Mouse (Mus musculus) T-cell, adult 2 months (primary cell): ENCODE measurements around the gene Olfr1324.
"Not testable (repeated sequence)": the region's sequence is repeated elsewhere in the genome, so short reads cannot be mapped to it uniquely, and the experiment has no call there.

Experiments used
- DNase-seq: peaks from one replicate; pipeline ENCODE4 v3.0.0; 2022; ENCODE audit warnings: low spot score

Olfr1324 gene

DNA sequence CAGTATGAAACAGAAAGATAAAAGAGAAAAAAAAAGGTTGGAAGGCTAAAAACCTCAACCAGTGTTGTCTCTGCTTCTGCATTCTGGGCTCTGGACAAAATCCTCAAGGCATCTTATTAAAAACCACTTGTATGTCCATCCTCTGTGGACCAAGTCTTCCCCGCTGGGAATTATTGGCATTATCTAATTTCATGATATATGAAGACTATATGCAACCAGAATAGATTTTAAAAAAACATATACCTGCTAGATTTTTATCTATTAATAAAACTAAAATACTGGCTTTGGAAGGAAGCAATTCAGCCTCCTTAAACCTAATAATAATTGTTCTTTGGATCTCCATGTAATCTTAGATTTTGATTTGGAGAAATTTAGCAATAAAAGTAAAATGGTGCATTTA lies at the start of gene Olfr1324:
Olfr1324 (minus strand) TSS at position 101 of the 400 bp plus-strand sequence.
- no peak for DNase-seq

DNA sequence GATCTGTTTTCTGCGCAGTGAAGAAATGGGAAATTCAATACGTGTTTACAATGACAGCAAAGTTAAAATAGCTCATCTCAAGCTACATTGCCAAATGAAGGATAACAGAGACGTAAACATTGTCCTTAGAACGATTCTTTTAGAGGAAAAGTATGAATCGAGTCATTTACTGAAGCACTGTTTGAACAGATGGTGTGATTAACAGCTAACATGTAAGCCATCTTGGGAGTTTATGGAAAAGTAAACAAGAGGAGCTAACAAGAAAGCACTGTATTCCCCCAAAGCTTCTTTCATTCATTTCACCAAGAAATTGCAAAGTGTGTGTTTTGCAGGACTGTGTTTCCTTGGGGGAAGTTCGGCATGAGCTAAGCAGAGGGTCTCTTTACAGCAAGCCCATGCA lies 42.0 kb upstream of the Olfr1324 start:
- not testable (repeated sequence) for DNase-seq

DNA sequence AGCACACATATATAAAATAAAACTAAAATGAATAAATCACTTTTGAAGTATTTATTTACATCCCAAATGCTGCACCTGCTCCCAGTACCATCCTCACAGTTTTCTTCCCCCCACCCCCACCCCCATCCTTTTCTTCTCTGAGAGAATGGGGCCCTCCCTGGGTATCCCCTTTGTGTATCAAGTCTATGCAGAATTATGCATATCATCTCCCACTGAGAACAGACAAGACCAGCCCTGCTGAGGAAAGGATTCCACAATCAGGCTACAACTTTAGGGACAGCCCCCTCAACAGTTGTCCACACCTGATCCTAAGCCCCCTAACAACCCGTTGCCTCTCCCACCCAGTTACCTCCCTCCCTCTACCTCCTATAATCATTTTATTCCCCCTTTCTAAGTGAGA lies 27.8 kb upstream of the Olfr1324 start:
- DNase-seq = no peak

DNA sequence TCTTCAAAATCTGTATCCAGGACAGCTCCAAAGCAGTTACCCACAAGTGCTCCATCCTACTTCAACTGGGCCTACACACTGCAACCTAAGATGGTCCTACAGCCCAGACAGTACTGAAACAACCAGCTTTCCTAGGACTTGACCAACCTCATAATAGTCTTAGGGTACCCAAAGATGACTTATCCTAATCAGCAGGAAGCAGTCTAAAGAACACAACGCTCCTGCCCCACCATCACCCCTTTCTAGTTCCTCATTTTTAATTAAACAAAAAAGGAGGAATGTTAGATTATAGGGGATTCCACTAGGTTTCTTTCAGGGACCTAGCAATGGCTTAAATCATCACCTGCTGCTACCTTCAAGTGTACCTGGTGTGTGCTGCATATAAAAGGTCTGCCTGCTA lies 15.1 kb upstream of the Olfr1324 start:
- no peak for DNase-seq

DNA sequence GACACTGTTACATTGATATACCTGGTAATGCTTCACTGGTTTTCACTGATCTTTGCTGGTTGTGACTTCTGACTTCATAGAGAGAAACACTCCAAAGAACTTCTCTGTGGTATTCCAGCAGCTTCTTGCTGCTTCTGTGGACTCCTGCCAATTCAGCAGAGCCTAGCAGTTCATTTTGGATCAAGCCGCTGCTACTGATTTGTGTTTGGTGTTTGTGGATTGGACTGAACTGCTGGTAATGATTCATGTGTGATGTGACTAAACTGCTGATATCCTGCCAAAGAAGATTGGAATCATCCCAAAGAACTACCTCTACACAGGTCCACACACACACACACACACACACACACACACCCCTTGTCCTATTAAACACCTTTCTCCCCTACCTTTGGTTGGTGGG lies 14.4 kb upstream of the Olfr1324 start:
- no peak for DNase-seq

DNA sequence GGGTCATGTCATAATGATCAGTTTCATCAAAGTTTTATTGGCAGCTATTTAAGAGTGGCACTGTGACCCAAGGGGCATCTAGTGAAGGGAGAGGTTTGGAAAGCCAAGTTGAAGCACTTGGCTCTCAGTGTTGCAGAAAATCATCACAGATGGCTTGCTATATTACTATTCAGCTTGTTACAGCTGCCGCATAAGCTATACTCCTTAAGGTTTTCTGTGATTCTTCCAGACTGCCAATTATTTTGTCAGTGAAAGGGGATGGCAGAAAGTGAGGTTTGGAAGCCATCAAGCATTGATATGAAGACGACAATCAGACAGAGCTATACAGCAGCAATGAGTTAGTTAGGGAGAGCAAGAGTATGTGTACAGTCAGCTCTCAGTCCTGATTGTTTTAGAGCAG lies 4.2 kb upstream of the Olfr1324 start:
- DNase-seq = no peak

DNA sequence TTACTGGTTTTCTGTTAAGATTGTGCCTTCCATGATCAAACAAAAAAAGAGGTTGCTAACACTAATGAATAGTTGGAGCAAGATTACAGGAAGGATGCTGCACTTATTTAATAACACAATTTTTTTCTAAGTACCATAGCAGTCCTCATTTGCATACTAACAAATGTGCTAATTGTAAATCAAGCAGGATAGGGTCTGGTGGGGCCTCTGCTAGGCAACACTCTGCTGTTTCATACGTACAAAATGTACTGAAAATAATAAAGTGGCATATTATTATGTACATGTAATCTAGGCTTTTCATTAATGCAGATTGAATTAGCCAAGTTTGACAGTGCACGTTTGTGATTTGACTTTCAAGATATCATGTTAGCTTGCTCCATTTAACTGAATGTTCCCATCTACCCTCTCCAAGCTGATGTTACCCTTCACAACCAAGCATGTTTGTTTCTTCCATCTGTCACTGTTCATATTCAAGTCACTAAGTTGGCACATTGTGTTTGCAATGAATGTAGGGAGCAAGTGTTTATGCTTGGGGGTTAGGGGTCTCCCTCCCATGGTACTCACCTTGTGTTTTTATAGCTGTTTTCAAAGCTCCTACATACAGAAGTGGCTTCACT lies 478 bp downstream of the Olfr1324 start:
- no peak for DNase-seq

DNA sequence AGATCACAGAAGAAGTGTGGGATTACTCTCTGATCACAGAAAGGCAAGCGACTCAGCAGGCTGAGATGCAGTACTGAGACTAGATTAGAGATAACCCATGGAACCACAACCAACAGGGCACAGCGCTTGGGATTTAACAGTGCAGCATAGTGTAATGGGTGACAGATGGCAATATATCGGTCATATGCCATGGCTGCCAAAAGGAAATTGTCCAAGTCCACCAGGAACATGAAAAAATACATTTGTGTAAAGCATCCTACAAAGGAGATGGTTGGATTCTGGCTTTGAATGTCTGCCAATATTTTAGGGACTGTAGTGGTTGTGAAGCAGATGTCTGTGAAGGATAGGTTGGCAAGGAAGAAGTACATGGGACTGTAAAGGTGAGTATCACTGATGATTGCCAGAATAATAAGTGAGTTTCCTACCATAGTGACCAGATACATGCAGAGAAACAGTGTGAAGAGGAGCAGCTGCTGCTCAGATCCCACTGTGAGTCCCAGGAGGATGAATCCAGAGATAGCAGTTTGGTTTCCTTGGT lies 2.3 kb downstream of the Olfr1324 start:
- DNase-seq = no peak

DNA sequence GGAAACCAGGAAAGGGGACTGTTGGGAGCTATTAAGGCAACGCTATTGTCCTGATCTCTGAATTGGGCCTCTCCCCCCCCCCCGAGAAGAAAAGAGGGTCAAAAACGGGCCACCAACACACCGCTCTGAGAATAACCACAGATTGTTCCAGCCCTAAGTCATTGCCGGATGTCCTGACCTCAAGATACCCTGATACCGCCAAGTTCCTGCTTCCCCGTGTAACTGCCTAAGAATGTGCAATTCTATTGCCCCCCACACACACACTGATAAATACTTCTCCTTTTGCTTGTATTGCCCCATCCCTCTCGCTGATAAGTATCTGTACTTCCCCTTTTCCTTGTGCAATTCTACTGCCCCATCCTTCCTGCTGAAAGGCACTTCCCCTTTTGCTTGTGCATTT lies 17.9 kb downstream of the Olfr1324 start:
- not testable (repeated sequence) for DNase-seq

DNA sequence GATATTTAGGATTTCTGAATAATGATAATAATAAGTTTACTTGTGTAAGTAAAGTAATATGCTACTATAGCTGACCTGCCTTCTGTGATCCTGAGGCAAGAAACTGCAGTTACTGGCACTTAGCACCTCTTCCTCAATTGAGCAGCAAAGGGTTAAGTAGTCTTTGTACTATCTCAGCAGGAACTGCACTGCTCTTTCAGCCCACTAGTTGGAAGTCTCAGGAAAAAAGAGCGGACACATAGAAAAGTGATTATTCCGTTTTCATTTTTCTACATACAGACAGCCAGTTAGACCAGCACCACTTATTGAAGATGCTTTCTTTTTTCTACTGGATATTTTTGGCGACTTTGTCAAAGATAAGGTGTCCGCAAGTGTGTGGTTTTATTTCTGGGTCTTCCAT lies 37.7 kb downstream of the Olfr1324 start:
- not testable (repeated sequence) for DNase-seq

DNA sequence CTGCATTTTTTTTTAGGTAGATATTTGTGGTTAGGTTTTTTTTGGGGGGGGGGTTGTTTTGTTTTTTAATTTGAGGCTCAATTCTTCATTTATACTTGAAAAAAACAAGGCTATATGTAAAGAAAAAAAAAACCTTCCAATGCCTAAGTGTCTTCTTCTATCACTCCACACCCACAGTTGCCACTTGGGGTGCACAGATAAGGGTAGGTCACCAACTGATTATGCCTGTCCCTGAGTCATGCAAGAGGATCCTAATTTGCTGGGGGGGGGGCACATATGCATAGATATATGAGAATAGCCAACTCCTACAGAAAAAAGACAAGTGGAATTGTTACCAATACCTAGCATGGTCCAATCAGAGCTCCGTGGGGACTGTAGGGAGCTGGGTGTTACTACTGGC lies 53.3 kb downstream of the Olfr1324 start:
- DNase-seq = no peak
